Mouse (Mus musculus) forebrain, embryonic 10.5 days (tissue): ENCODE measurements at regions not wholly inside any gene's neighbourhood (a gene's known extent, or its start where the extent isn't known, plus 50 kb on each side); places are given as distances from the start of the nearest gene placed in this dataset.
A peak's percentile ranks its signal among the peaks of the same experiment; 100 is the strongest.

ENCODE experiments used
- DNase-seq: peaks from one replicate; pipeline ENCODE4 v3.0.0-alpha.2; 2017; ENCODE audit warnings: low spot score; ENCODE audit errors: extremely low spot score
- H3K27ac ChIP-seq: fragments of 300-500 bp; sonication (generic); 2 replicates; pipeline ENCODE4 v1.5.1; 2016; ENCODE audit warnings: mild to moderate bottlenecking
- H3K27me3 ChIP-seq: fragments of 300-500 bp; sonication (generic); 2 replicates; pipeline ENCODE4 v1.6.1; 2016; ENCODE audit warnings: mild to moderate bottlenecking; ENCODE audit not compliant: poor library complexity, severe bottlenecking
- H3K36me3 ChIP-seq: fragments of 300-500 bp; sonication (generic); replicated peaks from 2 replicates; pipeline ENCODE4 v1.6.1; 2016; ENCODE audit warnings: mild to moderate bottlenecking, moderate library complexity
- H3K4me1 ChIP-seq: fragments of 300-500 bp; sonication (generic); 2 replicates; pipeline ENCODE4 v1.6.1; 2016
- H3K4me3 ChIP-seq: fragments of 300-500 bp; sonication (generic); 2 replicates; pipeline ENCODE4 v1.5.1; 2016; ENCODE audit warnings: mild to moderate bottlenecking, moderate library complexity
- H3K9me3 ChIP-seq: fragments of 300-500 bp; sonication (generic); 2 replicates; pipeline ENCODE4 v1.6.1; 2016; ENCODE audit warnings: mild to moderate bottlenecking, moderate library complexity
- WGBS: fragments of 180-500 bp; shearing (Covaris S2); methylation state at CpG from one replicate; pipeline ENCODE4 v1.1.7; 2016; 5-methylcytosine and 5-hydroxymethylcytosine counted together

DNA sequence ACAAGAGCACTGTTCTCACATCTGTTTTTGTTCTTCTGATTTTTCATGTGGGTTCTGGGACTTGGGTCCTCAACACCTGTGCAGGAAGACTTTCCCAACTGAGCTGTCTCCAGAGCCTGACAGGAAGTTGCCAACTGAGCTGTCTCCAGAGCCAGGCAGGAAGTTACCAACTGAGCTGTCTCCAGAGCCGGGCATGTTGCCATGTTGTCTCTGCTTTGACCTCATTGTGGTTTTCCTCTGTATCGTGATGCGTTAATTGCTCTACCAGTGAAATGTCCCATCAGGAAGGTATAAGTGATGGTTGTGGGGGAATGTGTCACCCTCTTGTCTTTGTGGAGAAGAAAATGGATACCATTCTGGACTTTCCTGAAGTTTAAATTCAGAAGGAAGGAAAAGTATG lies 54.4 kb upstream of the Olfm4 start:
- Histone ChIP-seq H3K27me3 (no peaks in the 10 kb centered on the region), H3K4me3 (no peak overlapping the region), H3K27ac (no peak overlapping the region), H3K36me3 (no peaks in the 10 kb centered on the region), H3K9me3 (no peaks in the 10 kb centered on the region), H3K4me1 (no peaks in the 10 kb centered on the region)
- no peak for DNase-seq
- 89% methylated on average over 3 of the region's 3 CpGs for WGBS

DNA sequence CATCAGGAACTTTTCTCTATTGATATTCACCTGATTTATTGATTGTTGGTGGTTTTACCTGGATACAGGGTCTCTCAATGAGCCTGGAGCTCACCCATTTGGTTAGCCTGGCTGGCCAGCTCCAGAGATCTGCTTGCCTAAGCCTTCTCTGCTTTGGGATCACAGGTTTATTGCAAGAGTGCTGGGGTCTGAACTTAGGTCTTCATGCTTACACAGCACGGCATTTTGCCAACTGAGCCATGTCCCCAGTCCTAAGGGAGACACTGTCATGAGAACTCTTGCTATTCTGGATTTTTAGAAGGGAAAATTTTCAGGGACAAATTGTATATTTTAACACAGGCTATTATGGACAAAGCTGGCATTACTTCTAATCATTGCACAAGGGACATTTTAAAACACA lies 56.7 kb upstream of the Olfm4 start:
- DNase-seq: no peak
- Histone ChIP-seq H3K4me3 (no peak overlapping the region), H3K4me1 (no peaks in the 10 kb centered on the region), H3K27me3 (no peaks in the 10 kb centered on the region), H3K27ac (no peak overlapping the region), H3K9me3 (no peaks in the 10 kb centered on the region), H3K36me3 (no peaks in the 10 kb centered on the region)
- WGBS: 94% methylated on average over 1 of the region's 1 CpGs

DNA sequence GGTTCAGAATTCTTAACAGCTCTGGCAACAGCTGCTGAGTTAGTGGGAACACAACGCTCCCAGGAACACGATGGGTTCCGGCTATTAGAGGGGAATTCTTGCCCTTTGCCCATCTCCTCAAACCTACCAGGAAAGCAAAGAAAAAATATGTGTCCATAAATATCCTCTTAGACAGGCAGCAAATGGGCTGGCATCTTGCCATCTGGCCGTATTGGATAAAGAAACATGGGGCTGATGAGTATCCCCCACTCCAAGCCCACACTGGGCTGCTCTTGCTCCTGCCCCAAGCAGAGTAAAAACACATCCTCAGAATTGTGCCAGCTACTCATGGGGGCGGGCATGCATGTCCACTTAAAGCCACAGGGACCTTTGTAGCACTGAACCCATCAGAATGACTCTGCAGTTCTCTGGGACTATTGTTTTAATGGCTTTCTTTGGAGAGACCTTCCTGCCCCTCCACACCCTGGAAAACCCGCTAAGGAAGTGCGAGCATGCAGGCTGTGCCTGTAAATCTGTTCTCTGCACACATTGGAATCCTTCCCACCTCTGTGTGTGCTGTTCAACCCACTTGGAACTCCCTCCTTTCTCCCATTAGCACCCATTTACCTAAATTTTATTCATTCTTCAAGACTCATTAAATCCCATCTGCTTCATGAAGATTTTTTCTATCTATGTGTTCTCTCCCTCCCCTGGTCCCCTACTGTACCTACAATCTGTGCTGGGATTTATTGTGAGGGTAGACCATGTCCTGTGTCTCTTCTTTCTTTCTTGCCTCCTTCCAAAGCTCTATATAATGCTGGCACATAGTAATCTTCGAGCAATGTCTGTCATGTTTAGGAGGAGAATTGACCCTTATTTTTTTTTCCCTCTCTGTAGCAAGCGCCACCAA lies 66.7 kb upstream of the Olfm4 start:
- no peak for DNase-seq
- H3K27ac ChIP-seq: no peak overlapping the region
- WGBS: 86% methylated on average over 9 of the region's 9 CpGs
- H3K4me3 ChIP-seq: no peak overlapping the region
- no peaks in the 10 kb centered on the region for H3K4me1 ChIP-seq
- no peaks in the 10 kb centered on the region for H3K27me3 ChIP-seq
- H3K9me3 ChIP-seq: no peaks in the 10 kb centered on the region
- no peaks in the 10 kb centered on the region for H3K36me3 ChIP-seq

DNA sequence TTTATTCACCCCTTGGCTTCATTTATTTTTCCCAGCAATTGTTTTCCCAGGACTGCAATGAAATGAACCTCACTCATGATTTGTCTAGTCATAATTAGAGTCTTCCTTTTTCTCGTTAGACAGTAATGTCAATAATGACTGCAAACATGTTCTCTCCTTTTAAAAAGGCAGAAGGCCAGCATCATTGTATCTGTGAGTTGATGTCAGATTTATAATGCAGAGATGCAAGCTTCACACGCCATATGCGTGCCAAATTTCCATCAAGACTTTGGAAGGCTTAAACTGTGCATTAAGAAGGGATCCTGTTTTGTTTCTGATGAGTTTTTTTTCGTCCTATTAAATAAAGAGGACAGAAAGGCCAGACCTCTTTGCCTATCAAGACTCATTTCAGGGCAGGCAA lies 68.9 kb upstream of the Olfm4 start:
- Histone ChIP-seq H3K27ac (no peak overlapping the region), H3K27me3 (0 out of 2 replicates have a peak, but pooled peaks cover 4% of the 10 kb centered on the region), H3K4me1 (peaks cover 2% of the 10 kb centered on the region; the same call in 1 of the 2 replicates), H3K9me3 (no peaks in the 10 kb centered on the region), H3K4me3 (no peak overlapping the region), H3K36me3 (no peaks in the 10 kb centered on the region)
- WGBS: 86% methylated on average over 4 of the region's 4 CpGs
- DNase-seq: no peak

DNA sequence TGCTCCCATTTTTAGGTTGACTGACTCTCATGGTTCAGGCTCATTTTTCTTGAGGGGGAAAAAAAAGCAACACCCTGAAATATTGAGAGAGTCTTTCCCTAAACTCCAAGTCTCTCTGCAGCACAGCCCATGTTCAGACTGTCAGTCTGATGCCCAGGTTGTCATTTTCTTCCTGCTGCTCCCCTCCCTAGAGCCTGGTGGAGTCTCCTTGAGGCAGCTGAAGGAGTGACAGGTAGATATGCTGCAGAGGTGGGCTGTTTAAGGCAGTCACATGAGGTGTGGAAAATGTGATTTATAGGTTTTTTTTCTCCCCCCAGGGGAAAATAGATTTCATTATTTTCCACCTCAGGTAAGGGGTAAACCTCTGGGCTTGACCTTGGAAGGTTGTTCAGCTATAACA lies 70.6 kb upstream of the Olfm4 start:
- H3K36me3 ChIP-seq: no peaks in the 10 kb centered on the region
- no peaks in the 10 kb centered on the region for H3K9me3 ChIP-seq
- peaks cover 11% of the 10 kb centered on the region for H3K27me3 ChIP-seq
- DNase-seq: no peak
- H3K4me3 ChIP-seq: no peak overlapping the region
- peaks cover 11% of the 10 kb centered on the region; the same call in 1 of the 2 replicates for H3K4me1 ChIP-seq
- H3K27ac ChIP-seq: no peak overlapping the region

DNA sequence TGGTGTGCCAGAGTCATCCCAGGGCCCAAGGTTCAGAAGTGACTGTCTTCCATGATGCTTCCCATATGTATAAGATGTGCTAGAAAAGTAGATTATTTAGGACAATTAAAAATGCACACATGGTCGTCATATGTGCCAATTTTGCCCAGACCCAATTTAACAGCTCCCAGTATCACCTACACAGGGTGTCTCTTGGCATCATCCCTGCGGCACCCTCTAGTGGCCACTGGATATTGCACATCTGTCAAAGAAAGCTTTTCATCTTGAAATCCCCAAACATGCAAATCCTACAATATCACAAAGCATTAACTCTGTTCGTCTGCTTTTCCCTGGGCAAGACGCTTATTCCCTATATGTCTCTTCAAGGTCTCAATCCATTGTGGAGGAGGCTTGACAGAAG lies 71.3 kb upstream of the Olfm4 start:
- Histone ChIP-seq H3K9me3 (no peaks in the 10 kb centered on the region), H3K27me3 (peaks cover 18% of the 10 kb centered on the region), H3K4me1 (peaks cover 11% of the 10 kb centered on the region; the same call in 1 of the 2 replicates), H3K36me3 (no peaks in the 10 kb centered on the region), H3K4me3 (no peak overlapping the region), H3K27ac (no peak overlapping the region)
- 54% methylated on average over 4 of the region's 4 CpGs for WGBS
- peak; percentile 39 for DNase-seq

DNA sequence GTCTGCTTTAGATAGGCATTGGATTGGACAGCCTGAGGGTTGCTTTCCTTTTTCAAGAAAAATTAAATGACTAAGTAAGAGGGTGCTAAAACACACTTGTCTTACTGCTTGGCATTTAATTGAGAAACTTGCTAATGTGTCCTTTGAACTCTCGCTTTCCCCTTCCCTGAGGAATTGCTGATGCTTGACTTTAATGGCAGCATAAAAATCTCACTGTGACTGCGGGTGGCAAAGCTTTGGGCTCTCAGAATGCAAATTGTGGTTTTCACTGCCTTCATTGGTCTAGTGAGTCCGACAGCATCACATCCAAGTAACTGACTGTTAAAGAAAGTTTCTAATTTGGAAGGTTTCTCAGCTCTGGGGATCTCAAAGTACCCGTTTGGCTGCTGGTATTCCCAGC lies 76.1 kb upstream of the Olfm4 start:
- WGBS: 59% methylated on average over 4 of the region's 4 CpGs
- H3K9me3 ChIP-seq: no peaks in the 10 kb centered on the region
- H3K27ac ChIP-seq: no peak overlapping the region
- H3K4me3 ChIP-seq: no peak overlapping the region
- H3K4me1 ChIP-seq: peaks cover 32% of the 10 kb centered on the region
- no peak for DNase-seq
- H3K27me3 ChIP-seq: peaks cover 20% of the 10 kb centered on the region
- no peaks in the 10 kb centered on the region for H3K36me3 ChIP-seq

DNA sequence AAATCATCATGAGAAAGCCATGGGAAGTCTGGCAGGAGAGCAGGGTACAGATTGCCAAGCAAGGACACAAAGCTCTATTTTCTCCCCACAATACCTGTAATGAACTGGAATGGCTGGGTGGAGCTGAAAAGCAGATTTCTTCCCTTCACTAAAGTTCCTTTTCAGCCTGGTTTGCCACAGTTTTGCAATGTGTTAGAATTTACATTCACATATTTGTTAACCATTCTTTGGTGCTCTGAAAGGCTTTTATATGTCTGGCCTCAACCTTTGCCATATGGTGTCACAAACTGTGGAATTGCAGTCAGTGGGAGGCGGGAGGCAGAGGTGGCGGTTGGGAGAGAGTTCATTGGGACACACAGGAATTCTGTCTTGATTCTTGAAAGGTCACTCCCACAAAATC lies 78.3 kb upstream of the Olfm4 start:
- DNase-seq: no peak
- H3K4me1 ChIP-seq: peaks cover 40% of the 10 kb centered on the region
- no peaks in the 10 kb centered on the region for H3K9me3 ChIP-seq
- 45% methylated on average over 2 of the region's 2 CpGs for WGBS
- peak overlapping the region; percentile 60 for H3K27ac ChIP-seq
- no peaks in the 10 kb centered on the region for H3K36me3 ChIP-seq
- no peak overlapping the region for H3K4me3 ChIP-seq
- H3K27me3 ChIP-seq: peaks cover 16% of the 10 kb centered on the region

DNA sequence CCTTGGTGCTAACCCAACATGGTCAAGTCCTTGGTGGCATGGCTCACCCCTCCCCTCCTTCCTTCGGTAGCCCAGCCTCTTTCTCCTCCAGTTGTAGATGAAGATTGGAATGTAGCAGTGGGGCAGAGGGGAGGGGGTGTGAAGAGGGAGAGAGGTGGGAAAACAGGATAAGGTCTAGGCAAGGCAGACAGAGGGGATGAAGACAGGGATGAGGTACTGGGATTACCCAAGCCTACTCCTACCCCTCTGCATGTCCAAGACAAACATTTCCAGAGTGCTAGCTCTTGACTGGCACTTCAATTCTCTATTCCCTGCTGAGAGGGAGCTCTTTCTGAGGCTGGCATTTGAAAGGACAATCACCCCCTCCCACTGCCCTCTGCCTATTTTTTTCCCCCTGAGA lies 81.5 kb upstream of the Olfm4 start:
- H3K4me1 ChIP-seq: peaks cover 43% of the 10 kb centered on the region
- H3K36me3 ChIP-seq: no peaks in the 10 kb centered on the region
- H3K27me3 ChIP-seq: no peaks in the 10 kb centered on the region
- no peak overlapping the region for H3K4me3 ChIP-seq
- no peak overlapping the region for H3K27ac ChIP-seq
- no peaks in the 10 kb centered on the region for H3K9me3 ChIP-seq
- WGBS: 55% methylated on average over 1 of the region's 1 CpGs
- DNase-seq: no peak

DNA sequence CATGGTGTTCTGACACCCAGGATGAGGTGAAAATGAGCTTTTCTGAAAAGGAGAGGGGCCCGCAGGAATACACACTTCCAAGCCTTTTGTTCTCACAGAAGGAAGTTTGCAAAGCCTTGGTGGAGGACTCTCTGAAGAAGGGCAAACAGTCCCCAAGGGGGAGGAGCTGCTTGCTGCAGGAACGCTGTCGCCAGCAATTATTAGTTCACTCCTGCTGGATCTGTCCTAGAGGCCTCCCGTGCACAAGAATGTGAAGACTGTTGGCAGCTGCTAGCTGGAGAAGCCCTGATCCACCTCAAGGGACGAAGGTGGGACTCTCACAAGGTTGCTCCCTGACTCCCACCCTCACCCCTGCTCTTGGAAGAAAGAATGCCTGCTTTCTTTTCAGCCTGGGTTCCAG lies 85.6 kb upstream of the Olfm4 start:
- H3K27me3 ChIP-seq: no peaks in the 10 kb centered on the region
- peak overlapping the region; percentile 51; the same call in 1 of the 2 replicates for H3K27ac ChIP-seq
- H3K9me3 ChIP-seq: no peaks in the 10 kb centered on the region
- 38% methylated on average over 5 of the region's 5 CpGs for WGBS
- H3K4me3 ChIP-seq: no peak overlapping the region
- H3K4me1 ChIP-seq: peaks cover 26% of the 10 kb centered on the region
- DNase-seq: no peak
- no peaks in the 10 kb centered on the region for H3K36me3 ChIP-seq

DNA sequence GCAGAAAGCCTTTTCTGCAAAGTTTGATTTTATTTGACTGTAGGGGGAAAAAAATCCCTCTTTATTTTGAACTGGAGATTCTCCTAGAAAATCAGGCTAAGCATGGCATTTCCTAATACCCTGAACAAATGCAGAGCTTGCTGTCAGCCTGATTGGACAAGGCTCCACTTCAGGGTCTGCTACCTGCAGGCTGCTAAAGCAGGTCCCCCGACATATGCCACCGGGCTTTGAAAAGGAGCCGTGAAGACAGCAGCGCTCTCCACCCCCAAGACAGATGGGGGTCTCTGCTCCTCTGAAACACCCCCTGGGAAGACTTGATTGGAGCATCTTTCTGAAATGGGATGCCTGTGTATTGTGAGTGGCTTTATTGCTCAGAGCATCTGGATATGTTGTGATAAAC lies 90.6 kb upstream of the Olfm4 start:
- DNase-seq: no peak
- 79% methylated on average over 4 of the region's 4 CpGs for WGBS
- H3K4me1 ChIP-seq: peaks cover 6% of the 10 kb centered on the region
- no peak overlapping the region for H3K4me3 ChIP-seq
- H3K36me3 ChIP-seq: no peaks in the 10 kb centered on the region
- H3K9me3 ChIP-seq: no peaks in the 10 kb centered on the region
- H3K27me3 ChIP-seq: no peaks in the 10 kb centered on the region
- no peak overlapping the region for H3K27ac ChIP-seq

DNA sequence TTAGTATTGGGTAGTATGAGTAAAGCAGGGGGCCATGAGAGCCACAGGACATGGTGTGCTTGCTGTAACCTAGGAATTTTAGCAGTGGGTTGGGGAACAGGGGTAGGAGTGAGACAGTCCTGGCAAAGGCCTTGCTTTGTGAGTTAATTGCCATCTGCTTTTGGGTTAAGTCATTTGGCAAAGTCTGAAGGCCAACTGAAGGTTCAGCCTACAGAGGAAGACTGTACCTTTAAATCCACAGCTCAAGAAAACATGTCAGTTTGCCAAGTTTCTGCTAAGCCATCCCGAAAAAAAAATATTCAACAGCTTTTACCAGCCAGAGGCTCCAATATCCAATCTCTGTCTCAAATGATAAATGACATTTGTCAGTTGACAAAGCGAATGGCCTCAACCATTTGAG lies 93.2 kb upstream of the Olfm4 start:
- Histone ChIP-seq H3K36me3 (no peaks in the 10 kb centered on the region), H3K27ac (no peak overlapping the region), H3K27me3 (peaks cover 4% of the 10 kb centered on the region; the same call in 1 of the 2 replicates), H3K4me1 (peaks cover 6% of the 10 kb centered on the region; the same call in 1 of the 2 replicates), H3K4me3 (no peak overlapping the region), H3K9me3 (no peaks in the 10 kb centered on the region)
- DNase-seq: no peak
- WGBS: 90% methylated on average over 2 of the region's 2 CpGs

DNA sequence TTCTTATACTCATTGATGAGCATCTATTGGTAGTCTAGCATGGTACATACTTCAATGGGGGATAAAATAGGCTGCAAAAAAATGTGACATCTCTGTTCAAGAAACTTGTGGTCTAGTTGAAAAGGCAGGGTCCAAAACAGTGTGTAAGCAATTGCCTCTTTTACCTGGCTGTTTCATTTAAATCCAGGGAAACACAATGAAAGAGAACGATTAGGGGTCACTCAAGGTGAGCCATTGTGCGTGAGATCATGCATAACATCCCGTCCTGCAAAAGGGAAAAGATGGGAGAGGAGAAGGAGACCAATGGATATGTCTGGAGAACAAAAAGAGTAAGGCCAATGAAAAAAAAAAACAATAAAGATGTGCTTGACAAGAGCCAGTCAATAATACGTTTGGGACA lies 93.6 kb upstream of the Olfm4 start:
- no peak overlapping the region for H3K4me3 ChIP-seq
- no peak overlapping the region for H3K27ac ChIP-seq
- no peaks in the 10 kb centered on the region for H3K9me3 ChIP-seq
- WGBS: 85% methylated on average over 4 of the region's 4 CpGs
- H3K27me3 ChIP-seq: peaks cover 8% of the 10 kb centered on the region; the same call in 1 of the 2 replicates
- no peaks in the 10 kb centered on the region for H3K36me3 ChIP-seq
- DNase-seq: no peak
- peaks cover 6% of the 10 kb centered on the region; the same call in 1 of the 2 replicates for H3K4me1 ChIP-seq
